Mouse (Mus musculus): ENCODE data around the gene Plxna2.

The Plxna2 gene

GRCm38 (mm10) chr1:194617918-194618317, at the start of gene Plxna2:
Plxna2 (plus strand) TSS chr1:194618218.
- 95% methylated on average over 2 of the region's 2 CpGs for WGBS

DNA sequence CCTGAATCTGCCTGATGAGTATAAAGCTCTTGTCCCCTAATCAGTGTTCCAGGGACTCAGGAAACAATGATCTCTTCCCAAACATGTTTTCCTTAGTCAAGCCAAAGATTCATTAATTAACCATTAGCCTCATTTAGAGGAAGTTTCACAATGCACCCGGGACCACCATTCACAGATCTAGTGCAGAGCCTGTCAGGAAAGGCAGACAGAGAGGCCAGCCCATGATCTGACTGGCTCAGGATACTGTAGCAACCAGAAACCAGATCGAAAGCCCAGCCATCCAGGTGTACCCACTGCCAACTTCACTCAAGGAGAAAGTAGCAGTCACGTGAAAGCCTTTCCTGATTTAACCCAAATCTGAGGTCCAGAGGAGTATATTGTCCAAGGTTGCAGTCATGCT, 44.1 kb upstream of the Plxna2 start:
- 53% methylated on average over 3 of the region's 3 CpGs for WGBS

- WGBS = 32% methylated on average over 3 of the region's 3 CpGs
Observed at GRCm38 (mm10) chr1:194578270-194578669, 39.7 kb upstream of the Plxna2 start.

DNA sequence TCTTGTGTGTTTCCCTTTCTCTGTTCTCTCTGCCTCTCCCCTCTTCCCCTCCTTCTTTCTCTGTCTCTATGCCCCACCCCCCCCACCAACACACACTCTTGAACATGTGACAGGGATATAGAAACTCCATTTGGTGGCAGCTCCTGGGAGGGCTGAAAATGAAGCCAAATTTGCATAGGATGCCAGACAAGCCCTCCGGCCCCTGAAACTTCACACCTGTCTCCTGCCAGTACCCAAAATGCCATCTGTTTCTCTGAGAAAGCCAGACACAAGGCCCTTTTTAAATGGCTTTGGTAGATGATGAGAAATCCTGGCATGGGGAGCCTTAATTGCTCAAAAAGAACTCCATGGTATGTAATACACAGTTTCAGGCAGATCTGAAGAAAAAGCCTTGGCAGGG, 31.3 kb upstream of the Plxna2 start:
- WGBS = 58% methylated on average over 1 of the region's 1 CpGs

DNA sequence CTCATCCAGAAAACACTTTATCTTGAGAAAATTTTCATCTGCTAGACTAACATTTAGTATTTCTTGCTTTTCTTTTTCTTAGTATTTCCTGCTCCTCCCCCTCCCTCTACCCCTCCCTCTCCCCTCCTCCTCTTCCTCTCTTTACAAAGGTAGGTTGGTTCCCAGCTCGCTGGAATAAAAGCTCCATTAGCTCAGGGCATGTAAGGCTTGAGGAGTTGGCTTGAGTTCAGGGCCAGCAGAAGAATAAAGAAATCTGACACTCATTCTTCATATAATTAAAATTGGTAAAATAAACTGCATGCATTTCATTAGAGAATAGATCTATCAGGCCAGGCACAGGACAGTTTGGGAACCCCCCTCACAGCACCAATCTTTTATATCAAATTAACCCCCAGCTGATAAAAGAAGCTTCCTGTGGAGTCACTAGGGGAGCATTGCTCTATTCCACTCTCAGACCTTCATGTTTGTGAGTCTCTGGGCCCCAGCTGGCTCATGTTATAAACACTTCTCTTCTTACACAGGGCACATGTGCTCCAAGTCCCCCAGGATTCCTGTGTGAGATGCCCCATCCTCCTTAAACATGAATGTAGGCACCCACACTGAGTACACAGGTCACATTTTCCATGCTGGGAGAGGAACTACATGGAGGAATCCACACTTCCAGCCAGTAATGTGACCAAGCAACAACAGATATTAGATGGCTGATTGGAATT, 29.9 kb upstream of the Plxna2 start:
- WGBS = 35% methylated on average over 1 of the region's 1 CpGs

DNA sequence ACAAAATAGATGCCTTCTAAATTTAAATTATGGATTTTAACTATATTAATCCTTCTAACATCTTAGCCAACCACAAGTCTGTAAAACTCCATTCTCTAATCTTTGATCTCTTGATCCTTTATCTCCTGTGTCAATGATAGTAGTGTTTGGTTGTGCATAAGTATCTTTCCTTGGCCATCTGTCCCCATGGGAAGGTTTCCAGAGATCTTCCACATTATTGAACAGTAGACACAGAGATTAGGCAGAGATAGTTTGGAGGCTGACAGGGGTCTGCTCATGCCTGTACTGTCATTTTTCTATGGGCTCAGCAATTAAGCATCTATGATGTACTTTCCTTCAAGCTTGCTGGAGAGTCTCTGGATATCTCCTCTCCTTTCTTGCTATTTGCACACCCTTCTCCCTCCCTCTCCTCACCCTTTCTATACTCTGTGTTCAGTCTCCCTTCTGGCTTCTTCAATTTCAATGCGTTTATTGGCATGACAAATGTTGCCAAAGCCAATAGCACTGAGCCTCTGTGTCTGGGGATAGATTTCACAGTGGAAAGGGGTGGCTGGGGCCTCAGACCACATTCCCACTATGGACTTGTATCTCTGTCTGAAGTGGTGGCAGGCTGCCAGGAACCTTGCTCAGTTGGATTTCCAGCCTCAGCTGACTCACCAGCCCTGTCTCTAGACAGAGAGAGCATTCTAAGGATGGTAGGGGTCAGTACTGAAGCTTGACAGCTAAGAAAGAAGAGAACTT, 29.1 kb upstream of the Plxna2 start:
- 55% methylated on average over 1 of the region's 1 CpGs for WGBS

- WGBS = 76% methylated on average over 5 of the region's 5 CpGs
Observed at GRCm38 (mm10) chr1:194593155-194593554, 24.9 kb upstream of the Plxna2 start.

- 45% methylated on average over 5 of the region's 5 CpGs for WGBS
Observed at GRCm38 (mm10) chr1:194607406-194608261, 10.4 kb upstream of the Plxna2 start.

GRCm38 (mm10) chr1:194610516-194610915, 7.5 kb upstream of the Plxna2 start:
- WGBS = 42% methylated on average over 2 of the region's 2 CpGs

DNA sequence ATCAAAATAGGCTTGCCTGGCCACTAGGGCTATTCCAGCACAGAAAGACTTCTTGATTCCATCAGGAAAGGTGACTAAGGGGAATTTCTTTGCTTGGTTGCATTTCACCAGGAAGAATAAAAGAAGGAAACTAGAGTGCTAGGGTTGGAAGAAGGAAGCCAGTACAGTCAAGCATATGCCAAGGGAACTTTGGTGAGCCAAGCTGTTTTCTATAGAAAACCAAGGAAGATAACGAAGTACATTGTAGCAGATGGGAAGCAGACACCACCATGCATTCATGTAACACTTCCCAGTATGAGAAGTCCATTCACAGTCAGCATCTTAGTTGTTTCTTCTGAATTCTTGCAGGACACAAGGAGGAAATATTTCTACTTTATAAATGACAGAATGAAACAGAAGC, 5.4 kb upstream of the Plxna2 start:
- WGBS = 31% methylated on average over 1 of the region's 1 CpGs

DNA sequence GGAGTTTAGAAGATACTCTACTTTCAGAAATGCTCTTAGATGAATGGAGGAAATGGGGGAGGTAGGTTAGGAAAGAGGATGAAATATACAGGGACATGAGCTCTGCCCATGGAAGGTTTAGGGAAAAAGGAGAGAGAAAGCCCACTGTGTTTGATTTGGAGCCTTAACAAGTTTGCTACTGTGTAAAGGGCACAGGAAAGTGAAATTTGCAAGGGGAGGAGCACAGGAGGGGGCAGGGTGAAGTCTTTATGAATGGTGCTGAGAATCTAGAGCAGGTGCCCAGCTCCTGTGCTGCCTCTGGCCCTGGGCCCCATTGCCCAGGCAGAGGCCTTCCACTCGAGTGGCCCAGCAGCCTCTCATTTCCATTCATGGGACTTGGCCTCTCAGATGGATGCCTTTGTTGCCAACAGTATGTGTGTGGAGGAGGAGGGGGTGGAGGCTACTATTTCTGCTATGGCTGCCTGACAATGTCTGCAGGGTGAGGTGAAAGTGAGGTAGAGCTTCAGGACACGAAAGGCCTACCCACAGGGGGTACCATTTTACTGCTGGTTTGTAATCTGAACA, 4.7 kb upstream of the Plxna2 start:
- WGBS = 31% methylated on average over 2 of the region's 2 CpGs

- WGBS = 37% methylated on average over 5 of the region's 5 CpGs
Observed at GRCm38 (mm10) chr1:194613923-194614830, 3.8 kb upstream of the Plxna2 start.

DNA sequence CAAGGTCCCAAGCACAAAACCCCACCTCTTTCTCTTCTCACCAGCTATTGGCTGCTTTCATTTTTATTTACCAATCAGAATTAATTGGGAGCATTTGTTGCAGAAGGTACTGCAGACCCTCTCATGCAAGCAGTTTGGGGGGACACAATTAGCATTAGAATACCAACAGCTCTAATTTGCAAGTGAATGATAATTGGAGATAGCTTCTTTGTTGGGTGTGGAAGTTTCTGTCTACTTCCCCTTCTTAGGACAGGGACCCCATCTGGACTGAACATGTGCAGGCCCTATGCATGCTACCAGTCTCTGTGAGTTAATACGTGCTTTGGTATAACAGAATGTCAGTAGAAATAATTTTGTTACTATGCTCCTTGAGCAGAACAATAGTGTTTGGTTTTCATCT, 1.9 kb upstream of the Plxna2 start:
- 94% methylated on average over 1 of the region's 1 CpGs for WGBS

DNA sequence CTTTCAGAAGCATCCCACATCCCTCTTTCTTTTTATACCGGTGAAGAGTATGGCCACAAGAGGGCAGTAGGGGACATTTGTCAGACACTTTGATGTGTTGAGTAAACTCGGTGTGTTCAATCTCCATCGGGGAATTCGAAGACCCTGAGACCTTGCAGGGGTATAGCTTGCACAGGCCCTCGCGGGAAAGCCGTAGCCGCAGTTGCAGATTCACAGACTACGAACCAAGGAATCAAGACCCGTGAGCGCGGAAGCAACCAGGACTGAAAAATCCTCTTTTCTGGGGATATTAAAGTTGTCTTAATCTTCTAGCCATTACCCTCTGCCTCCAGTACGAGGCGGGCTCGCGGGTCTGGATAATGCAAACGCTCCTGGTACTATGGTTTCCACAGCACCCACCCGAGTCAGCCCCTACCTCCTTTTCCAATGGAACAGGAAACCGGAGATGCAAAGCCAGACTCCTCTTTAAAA, 858 bp downstream of the Plxna2 start:
- WGBS = 1% methylated on average over 19 of the region's 19 CpGs

- WGBS = under 1% methylated on average over 62 of the region's 62 CpGs
Observed at GRCm38 (mm10) chr1:194619353-194620244, 1.6 kb downstream of the Plxna2 start.

DNA sequence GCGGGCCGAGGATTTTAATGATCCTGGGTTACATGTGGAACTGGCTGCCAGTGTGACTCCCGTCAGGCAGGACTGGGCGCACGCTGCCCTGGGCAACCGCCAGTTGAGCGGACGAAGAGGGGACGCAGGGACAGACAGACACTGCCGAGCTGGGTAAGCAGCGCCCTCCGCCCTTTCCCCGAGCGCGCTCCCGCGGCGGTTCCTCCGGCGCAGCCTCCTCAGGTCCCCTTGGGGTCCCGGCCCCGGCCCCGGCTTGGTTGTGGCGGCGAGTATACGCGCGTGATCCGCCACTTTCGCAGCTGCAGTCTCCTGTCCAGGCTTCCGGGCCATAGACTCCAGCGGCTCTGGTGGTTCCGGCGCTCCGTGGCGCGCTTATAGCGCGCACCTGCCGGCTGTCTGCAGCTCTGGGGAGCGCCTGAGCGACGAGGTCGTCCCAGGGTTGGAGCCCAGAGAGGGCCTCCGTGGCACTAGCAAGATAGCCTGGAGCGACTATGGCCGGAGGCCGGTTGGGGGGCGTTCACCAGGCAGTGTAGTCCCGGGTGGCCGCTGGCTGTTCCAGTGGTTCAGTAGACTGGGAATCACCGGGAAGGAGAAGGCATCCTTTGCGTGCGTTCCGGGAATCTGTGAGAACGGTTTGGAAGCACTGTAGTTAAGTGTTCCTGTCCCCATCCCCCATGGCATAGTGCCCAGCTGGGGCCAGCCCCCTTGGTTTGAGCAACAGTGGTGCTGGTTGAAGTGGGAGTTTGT, 2.4 kb downstream of the Plxna2 start:
- under 1% methylated on average over 56 of the region's 56 CpGs for WGBS

- WGBS = 29% methylated on average over 3 of the region's 3 CpGs
Observed at GRCm38 (mm10) chr1:194622174-194622573, 4.2 kb downstream of the Plxna2 start.

GRCm38 (mm10) chr1:194622677-194623076, 4.7 kb downstream of the Plxna2 start:
- 17% methylated on average over 2 of the region's 2 CpGs for WGBS

GRCm38 (mm10) chr1:194623641-194624040, 5.6 kb downstream of the Plxna2 start:
- WGBS = 45% methylated on average over 3 of the region's 3 CpGs
